Mouse (Mus musculus) spleen, postnatal 36 days (tissue): ENCODE measurements around the gene Slc25a4.

Source experiments
- DNase-seq, 2 experiments: peaks; one replicate each; pipeline ENCODE4 v3.0.0; 2022; ENCODE audit warnings: low spot score in 2 of 2, mixed read lengths in 1 of 2

Slc25a4 gene

GRCm38 (mm10) chr8:46204974-46205640, 6.0 kb downstream of the Slc25a4 start:
- no peak for DNase-seq

GRCm38 (mm10) chr8:46204301-46204700, 6.8 kb downstream of the Slc25a4 start:
- no peak for DNase-seq

- no peak for DNase-seq
These were observed 8.7 kb downstream of the Slc25a4 start for GRCm38 (mm10) chr8:46202350-46202749.

- DNase-seq, result no peak
These were observed 13.4 kb downstream of the Slc25a4 start for GRCm38 (mm10) chr8:46197673-46198072.

GRCm38 (mm10) chr8:46196877-46197276, 14.2 kb downstream of the Slc25a4 start:
- no peak for DNase-seq

- DNase-seq, result no peak
These were observed 18.0 kb downstream of the Slc25a4 start for GRCm38 (mm10) chr8:46193100-46193499.

- DNase-seq, result peak; percentile 8 to 26
These were observed 25.7 kb downstream of the Slc25a4 start for GRCm38 (mm10) chr8:46185361-46185760.

- DNase-seq, result no peak
These were observed 30.9 kb downstream of the Slc25a4 start for GRCm38 (mm10) chr8:46180136-46180535.

GRCm38 (mm10) chr8:46173651-46174050, 37.4 kb downstream of the Slc25a4 start:
- no peak for DNase-seq

GRCm38 (mm10) chr8:46163870-46164190, 47.3 kb downstream of the Slc25a4 start:
- no peak for DNase-seq

- peak; percentile 98 for DNase-seq
These were observed 47.9 kb downstream of the Slc25a4 start for GRCm38 (mm10) chr8:46162953-46163869.
